Mouse (Mus musculus): ENCODE data around the gene Arhgap15.
A peak's percentile ranks its signal among the peaks of the same experiment; 100 is the strongest.

The Arhgap15 gene

GRCm38 (mm10) chr2:43939196-43939595 is 190.6 kb downstream of the Arhgap15 start:
- DNase-seq: no peak

- DNase-seq: no peak
These were observed 197.1 kb downstream of the Arhgap15 start for GRCm38 (mm10) chr2:43945679-43946078.

- no peak for DNase-seq
These were observed 201.3 kb downstream of the Arhgap15 start for GRCm38 (mm10) chr2:43949775-43950492.

GRCm38 (mm10) chr2:43950741-43951140 is 202.1 kb downstream of the Arhgap15 start:
- no peak for DNase-seq

- DNase-seq: no peak
These were observed 210.6 kb downstream of the Arhgap15 start for GRCm38 (mm10) chr2:43959189-43959588.

GRCm38 (mm10) chr2:43962466-43962865 is 213.8 kb downstream of the Arhgap15 start:
- no peak for DNase-seq

GRCm38 (mm10) chr2:43968581-43968980 is 220.0 kb downstream of the Arhgap15 start:
- peak; percentile 22 to 52 for DNase-seq

- DNase-seq: no peak
These were observed 229.1 kb downstream of the Arhgap15 start for GRCm38 (mm10) chr2:43977732-43978131.

GRCm38 (mm10) chr2:43978177-43979013 is 229.8 kb downstream of the Arhgap15 start:
- DNase-seq: no peak

GRCm38 (mm10) chr2:43986066-43986465 is 237.4 kb downstream of the Arhgap15 start:
- DNase-seq: no peak

GRCm38 (mm10) chr2:43987919-43988318 is 239.3 kb downstream of the Arhgap15 start:
- no peak for DNase-seq

GRCm38 (mm10) chr2:43989850-43990249 is 241.2 kb downstream of the Arhgap15 start:
- peak; percentile 93 to 96 for DNase-seq

GRCm38 (mm10) chr2:43992510-43992909 is 243.9 kb downstream of the Arhgap15 start:
- no peak for DNase-seq

GRCm38 (mm10) chr2:44002454-44002853 is 253.8 kb downstream of the Arhgap15 start:
- no peak for DNase-seq

GRCm38 (mm10) chr2:44010249-44010648 is 261.6 kb downstream of the Arhgap15 start:
- no peak for DNase-seq

GRCm38 (mm10) chr2:44013388-44013787 is 264.8 kb downstream of the Arhgap15 start:
- no peak for DNase-seq

- DNase-seq: peak; percentile 25 to 34
These were observed 268.1 kb downstream of the Arhgap15 start for GRCm38 (mm10) chr2:44016720-44017119.

GRCm38 (mm10) chr2:44017405-44018026 is 268.9 kb downstream of the Arhgap15 start:
- DNase-seq: peak; percentile 72 to 77

GRCm38 (mm10) chr2:44018033-44018432 is 269.4 kb downstream of the Arhgap15 start:
- DNase-seq: peak in 1 of 2 experiments; percentile 3

- DNase-seq: no peak
These were observed 276.1 kb downstream of the Arhgap15 start for GRCm38 (mm10) chr2:44024704-44025103.

- peak in 1 of 2 experiments; percentile 14 for DNase-seq
These were observed 280.6 kb downstream of the Arhgap15 start for GRCm38 (mm10) chr2:44029035-44029715.

- no peak for DNase-seq
These were observed 281.2 kb downstream of the Arhgap15 start for GRCm38 (mm10) chr2:44029865-44030264.

All from cerebellum, postnatal 25 days (tissue).